Mouse (Mus musculus): ENCODE data around the gene Tnnt2. TPM values are rescaled to one million over a fixed set of nuclear protein-coding genes. Genes with fewer than 3 reads are reported as not detected.

Tnnt2 gene
- 0.26 and 0.76 TPM in 2 replicates for polyA plus RNA-seq (2012; rRNA removed)

GRCm38 (mm10) chr1:135835716-135836483 lies at the start of gene Tnnt2:
Gene Tnnt2 (plus strand): TSS chr1:135836354.

GRCm38 (mm10) chr1:135818481-135819086 lies 17.6 kb upstream of the Tnnt2 start, which contains the start of gene Lad1:
Gene Lad1 (plus strand): TSS chr1:135818598.

Other genes with a start within 250 kb of the Tnnt2 start
- 2.7 and 5.7 TPM in 2 replicates for gene Nav1, start 229.1 kb upstream of the Tnnt2 start, polyA plus RNA-seq (2012; rRNA removed)
- 419 and 552 TPM in 2 replicates for gene Csrp1, start 116.3 kb upstream of the Tnnt2 start, polyA plus RNA-seq (2012; rRNA removed)
- gene Phlda3, start 70.2 kb upstream of the Tnnt2 start, polyA plus RNA-seq (2012; rRNA removed), result 33.4 and 48.7 TPM in 2 replicates
- gene Tnni1, start 56.9 kb upstream of the Tnnt2 start, polyA plus RNA-seq (2012; rRNA removed), result 0.97 and 3.0 TPM in 2 replicates
- 140 and 153 TPM in 2 replicates for gene Lad1, start 17.8 kb upstream of the Tnnt2 start, polyA plus RNA-seq (2012; rRNA removed)
- 44.0 and 45.5 TPM in 2 replicates for gene Pkp1, start 82.9 kb downstream of the Tnnt2 start, polyA plus RNA-seq (2012; rRNA removed)
- gene Igfn1, start 170.0 kb downstream of the Tnnt2 start, polyA plus RNA-seq (2012; rRNA removed), result 0.11 and 0.15 TPM in 2 replicates
- gene Tmem9, start 171.8 kb downstream of the Tnnt2 start, polyA plus RNA-seq (2012; rRNA removed), result 38.3 and 39.9 TPM in 2 replicates
- gene Ascl5, start 214.4 kb downstream of the Tnnt2 start, polyA plus RNA-seq (2012; rRNA removed), result not detected in 2 replicates
- 1.3 and 2.5 TPM in 2 replicates for gene Cacna1s, start 216.4 kb downstream of the Tnnt2 start, polyA plus RNA-seq (2012; rRNA removed)

Measured in stomach, adult 2 months (tissue).